Mouse (Mus musculus) liver, adult 2 months (tissue): ENCODE measurements around the gene Sec24b.

Experiments
- CTCF ChIP-seq: fragments of 200-500 bp; IDR thresholded peaks from 2 replicates; pipeline ENCODE4 v1.5.1; 2011; ENCODE audit warnings: low read depth, low read length, control low read depth
- POLR2A ChIP-seq: fragments of 200-500 bp; IDR thresholded peaks from 2 replicates; pipeline ENCODE4 v1.6.1; 2011; ENCODE audit warnings: low read length, control low read depth; ENCODE audit not compliant: insufficient read depth; ENCODE audit errors: extremely low read depth

DNA sequence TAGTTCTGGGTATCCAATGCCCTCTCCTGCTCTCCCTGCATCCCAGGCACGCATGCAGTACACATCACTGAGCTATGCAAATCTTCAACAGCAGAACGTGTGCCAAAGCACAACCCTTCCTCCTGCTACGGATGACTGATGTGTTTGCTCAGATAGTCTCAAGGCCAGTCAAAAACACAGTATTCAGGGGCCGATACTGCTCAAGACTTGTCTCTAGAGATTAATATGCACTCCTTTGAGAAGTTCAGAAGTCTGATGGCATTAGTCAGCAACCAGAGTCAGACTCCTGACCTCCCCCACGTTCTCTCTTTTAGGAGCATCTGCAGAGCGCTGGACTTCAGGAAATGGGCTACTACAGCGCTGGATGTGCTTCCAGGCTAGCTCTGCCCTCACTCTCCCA is 63.4 kb downstream of the Sec24b start:
- TF ChIP-seq POLR2A = no peak
- no peak for TF ChIP-seq CTCF
